ENCODE assay signal across 27 mouse cellular contexts in genomic region chr2:35882336-35882987, GRCm38 (mm10).
DNase-seq lines count a peak whose midpoint lies in the region; TF ChIP-seq lines count a peak whose summit lies in the region.
"Had no signal": no experiment of that assay in that cellular context is flagged by ENCODE, and none has a peak within 500 bp of the region (broad histone marks: within the 10 kb centered on the region; RNA-seq: fewer than 3 reads in every experiment).

No protein-coding gene starts in this region.

- no peaks in the 10 kb centered on the region for H3K27me3 ChIP-seq in testis, adult 2 months (ENCODE audit: control insufficient read depth, insufficient read depth, low read length)
- H3K27me3 ChIP-seq: intestine, embryonic 15.5 days; neural tube, embryonic 12.5 days had no signal

- no peak overlapping the region for H3K27ac ChIP-seq in testis, adult 2 months (ENCODE audit: control insufficient read depth, insufficient read depth, low read depth, low read length)
- peak overlapping the region; percentile 93 for H3K27ac ChIP-seq in embryonic fibroblast, embryonic 13.5 days (ENCODE audit: insufficient read depth, low read length)
- H3K27ac ChIP-seq: embryonic facial prominence, embryonic 10.5 days; embryonic facial prominence, embryonic 15.5 days; hindbrain, embryonic 12.5 days; hindbrain, postnatal 0 days; kidney, postnatal 0 days; liver, embryonic 15.5 days; macrophage; neural tube, embryonic 12.5 days had no signal

- DNase-seq in testis, postnatal 14 days (ENCODE audit: low spot score) = no peak
- DNase-seq in thymus, postnatal 0 days (ENCODE audit: low spot score) = peak; percentile 64
- peak; percentile 60 for DNase-seq in thymus, postnatal 4 days
- no peak for DNase-seq in adrenal gland, adult 8-10 months
- DNase-seq in kidney, postnatal 14 days = no peak
- DNase-seq in adrenal gland, postnatal 36 days = no peak
- DNase-seq: adrenal gland, postnatal 14 days; cerebellum, adult 18-20 months; cerebellum, postnatal 10 days; gastrocnemius, postnatal 25 days; heart, adult 11 months; heart, postnatal 36 days; kidney, adult 8-10 months; right cerebral cortex, adult 18-20 months; right cerebral cortex, postnatal 4 days had no signal

- no peaks in the 10 kb centered on the region; the same call in 1 of the 2 replicates for H3K36me3 ChIP-seq in testis, adult 2 months (ENCODE audit: control insufficient read depth, insufficient read depth, low read length)
- H3K36me3 ChIP-seq: embryonic facial prominence, embryonic 10.5 days; embryonic facial prominence, embryonic 15.5 days; heart, embryonic 10.5 days; hindbrain, embryonic 12.5 days; intestine, embryonic 15.5 days; liver, embryonic 15.5 days; neural tube, embryonic 12.5 days had no signal

- TF ChIP-seq POLR2A in testis, adult 2 months (IDR thresholded peaks at IDR 0.05; ENCODE audit: control insufficient read depth, low read depth, low read length) = no peak
- no peak for TF ChIP-seq POLR2A in embryonic fibroblast, embryonic 13.5 days (IDR thresholded peaks at IDR 0.05; ENCODE audit: low read depth, low read length)

- H3K4me1 ChIP-seq in testis, adult 2 months (ENCODE audit: control insufficient read depth, insufficient read depth, low read length) = peaks cover 3% of the 10 kb centered on the region; the same call in 1 of the 2 replicates
- peaks cover 31% of the 10 kb centered on the region for H3K4me1 ChIP-seq in embryonic fibroblast, embryonic 13.5 days (ENCODE audit: control insufficient read depth, insufficient read depth, low read length)
- H3K4me1 ChIP-seq: liver, embryonic 15.5 days had no signal

- H3K4me3 ChIP-seq in testis, adult 2 months (ENCODE audit: control insufficient read depth, low read depth, low read length) = peak overlapping the region; percentile 80
- H3K4me3 ChIP-seq in embryonic fibroblast, embryonic 13.5 days (ENCODE audit: insufficient read depth, low read length) = no peak overlapping the region
- H3K4me3 ChIP-seq: embryonic facial prominence, embryonic 10.5 days; embryonic facial prominence, embryonic 15.5 days; heart, embryonic 10.5 days; hindbrain, embryonic 12.5 days; intestine, embryonic 15.5 days; liver, embryonic 15.5 days; neural tube, embryonic 12.5 days had no signal

- TF ChIP-seq CTCF in testis, adult 2 months (IDR thresholded peaks at IDR 0.05; ENCODE audit: control insufficient read depth, insufficient read depth, insufficient replicate concordance, low read depth, low read length) = no peak
- TF ChIP-seq CTCF in embryonic fibroblast, embryonic 13.5 days (IDR thresholded peaks at IDR 0.05; ENCODE audit: borderline replicate concordance, insufficient read depth, low read length) = no peak

Comparison
In these comparisons a context has a peak if more than half of its experiments do, and no peak if none do; other contexts are left out.
1. DNase-seq: peak in thymus, postnatal 0 days (single experiment) and thymus, postnatal 4 days (single experiment); none in testis, postnatal 14 days (single experiment), adrenal gland, adult 8-10 months (single experiment), kidney, postnatal 14 days (single experiment) and adrenal gland, postnatal 36 days (0 of 2).